Mouse (Mus musculus): ENCODE measurements around the gene Ap4b1.

The Ap4b1 gene

GRCm38 (mm10) chr3:103857036-103857805 is 47.9 kb downstream of the Ap4b1 start:
- peak; percentile 65 for DNase-seq

DNA sequence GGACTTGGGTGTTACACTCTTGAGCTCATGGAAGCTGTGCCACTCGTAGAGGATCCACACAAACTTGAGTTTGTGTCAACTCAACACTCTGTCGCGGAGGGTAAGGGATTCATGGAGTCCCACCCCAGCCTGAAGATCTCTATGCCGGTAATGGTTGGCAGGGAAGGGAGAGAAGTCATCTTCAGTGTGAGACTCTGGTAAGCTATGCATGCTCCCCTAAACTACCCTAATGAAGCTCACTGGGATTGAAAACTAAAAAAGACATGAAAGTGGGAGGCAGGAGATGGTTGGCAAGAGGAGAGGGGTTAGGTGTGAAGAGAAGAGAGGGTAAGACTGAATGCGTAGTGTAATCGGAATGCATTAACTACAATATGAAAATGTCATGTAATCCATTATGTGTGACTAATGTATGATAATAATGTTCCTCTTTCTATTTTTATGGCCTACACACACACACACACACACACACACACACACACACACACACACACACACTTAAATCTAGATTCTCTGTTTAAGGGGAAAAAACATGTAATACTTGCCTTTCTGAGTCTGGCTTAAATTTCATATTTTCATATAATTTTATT is 48.8 kb downstream of the Ap4b1 start:
- no peak for DNase-seq

GRCm38 (mm10) chr3:103858881-103859801 is 49.8 kb downstream of the Ap4b1 start, which contains the start of gene Ptpn22:
Ptpn22 (plus strand) TSS chr3:103859795.
- DNase-seq, result no peak

- no peak for DNase-seq
Measured at GRCm38 (mm10) chr3:103859851-103860391, 50.6 kb downstream of the Ap4b1 start.

- no peak for DNase-seq
Measured at GRCm38 (mm10) chr3:103862721-103863220, 53.5 kb downstream of the Ap4b1 start.

DNA sequence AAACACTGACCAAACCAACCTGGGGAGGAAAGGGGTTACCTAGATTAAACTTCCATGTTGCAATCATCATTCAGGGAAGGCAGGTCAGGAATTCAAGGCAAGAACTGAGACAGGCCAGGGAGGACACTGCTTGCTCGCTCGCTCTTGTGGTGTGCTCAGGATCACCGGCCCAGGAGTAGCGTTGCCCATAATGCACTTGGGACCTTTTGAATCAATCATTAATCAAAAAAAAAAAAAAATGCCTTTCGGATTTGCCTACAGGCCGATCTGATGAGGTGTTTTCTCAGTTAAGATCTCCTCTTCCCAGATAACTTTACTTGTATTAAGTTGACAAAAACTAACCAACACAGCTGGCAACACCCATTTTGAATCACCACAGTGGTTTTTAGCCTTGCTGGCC is 54.9 kb downstream of the Ap4b1 start:
- no peak for DNase-seq

GRCm38 (mm10) chr3:103867424-103867971 is 58.2 kb downstream of the Ap4b1 start:
- no peak for DNase-seq

GRCm38 (mm10) chr3:103868008-103868407 is 58.7 kb downstream of the Ap4b1 start:
- DNase-seq, result no peak

All from cerebellum, adult 9-11 months (tissue).